Mouse (Mus musculus) neural tube, embryonic 13.5 days (tissue): ENCODE measurements around the gene Tcf23. TPM values are rescaled to one million over a fixed set of nuclear protein-coding genes. Genes with fewer than 3 reads are reported as not detected.

ENCODE experiments used
- ATAC-seq: fragments of 200-750 bp; cut with Nextera tagmentation; 2 replicates; pipeline ENCODE4 v1.8.0; 2017; ENCODE audit warnings: low read depth, mild to moderate bottlenecking, moderate TSS enrichment, moderate library complexity
- H3K27ac ChIP-seq: fragments of 300-500 bp; sonication (generic); replicated peaks from 2 replicates; pipeline ENCODE4 v1.5.1; 2015; ENCODE audit warnings: moderate library complexity, mild to moderate bottlenecking, inconsistent platforms
- H3K27me3 ChIP-seq: fragments of 300-500 bp; sonication (generic); 2 replicates; pipeline ENCODE4 v1.6.1; 2015; ENCODE audit warnings: mild to moderate bottlenecking, inconsistent platforms
- H3K36me3 ChIP-seq: fragments of 300-500 bp; sonication (generic); 2 replicates; pipeline ENCODE4 v1.6.1; 2015; ENCODE audit warnings: mild to moderate bottlenecking, inconsistent platforms
- H3K4me1 ChIP-seq: fragments of 300-500 bp; sonication (generic); replicated peaks from 2 replicates; pipeline ENCODE4 v1.6.1; 2015; ENCODE audit warnings: inconsistent platforms
- H3K4me2 ChIP-seq: fragments of 300-500 bp; sonication (generic); 2 replicates; pipeline ENCODE4 v1.6.1; 2015; ENCODE audit warnings: inconsistent platforms, mild to moderate bottlenecking, moderate library complexity
- H3K4me3 ChIP-seq: fragments of 300-500 bp; sonication (generic); 2 replicates; pipeline ENCODE4 v1.5.1; 2015; ENCODE audit warnings: mild to moderate bottlenecking, inconsistent platforms
- H3K9ac ChIP-seq: fragments of 300-500 bp; sonication (generic); 2 replicates; pipeline ENCODE4 v1.6.1; 2015; ENCODE audit warnings: moderate library complexity, mild to moderate bottlenecking, inconsistent platforms
- H3K9me3 ChIP-seq: fragments of 300-500 bp; sonication (generic); 2 replicates; pipeline ENCODE4 v1.6.1; 2016; ENCODE audit warnings: inconsistent platforms
- WGBS: fragments of 180-500 bp; shearing (Covaris S2); methylation state at CpG from one replicate; pipeline ENCODE4 v1.1.7; 2015; 5-methylcytosine and 5-hydroxymethylcytosine counted together
- polyA plus RNA-seq: library from polyadenylated mRNA; unstranded; fragments of >200 nt; fragmentation: Nextera tagmentation; extraction: Ambion mirVana; gene quantifications from 2 replicates; pipeline ENCODE4 v1.2.1, GENCODE M21; 2015

Gene Tcf23
- polyA plus RNA-seq: not detected in 2 replicates

- Histone ChIP-seq H3K9me3 (no peaks in the 10 kb centered on the region), H3K9ac (no peak within 1 kb of the TSS), H3K36me3 (no peaks in the 10 kb centered on the region), H3K4me3 (no peak within 1 kb of the TSS), H3K27me3 (peaks cover 4% of the 10 kb centered on the region; the same call in 1 of the 2 replicates), H3K4me2 (no peak within 1 kb of the TSS), H3K27ac (no peak within 1 kb of the TSS), H3K4me1 (no peaks in the 10 kb centered on the region)
- no peak for ATAC-seq
- WGBS: 74% methylated on average over 8 of the region's 8 CpGs
Measured at GRCm38 (mm10) chr5:30968416-30968815, at the start of gene Tcf23. Gene Tcf23, plus strand, starts transcription at chr5:30968662.

DNA sequence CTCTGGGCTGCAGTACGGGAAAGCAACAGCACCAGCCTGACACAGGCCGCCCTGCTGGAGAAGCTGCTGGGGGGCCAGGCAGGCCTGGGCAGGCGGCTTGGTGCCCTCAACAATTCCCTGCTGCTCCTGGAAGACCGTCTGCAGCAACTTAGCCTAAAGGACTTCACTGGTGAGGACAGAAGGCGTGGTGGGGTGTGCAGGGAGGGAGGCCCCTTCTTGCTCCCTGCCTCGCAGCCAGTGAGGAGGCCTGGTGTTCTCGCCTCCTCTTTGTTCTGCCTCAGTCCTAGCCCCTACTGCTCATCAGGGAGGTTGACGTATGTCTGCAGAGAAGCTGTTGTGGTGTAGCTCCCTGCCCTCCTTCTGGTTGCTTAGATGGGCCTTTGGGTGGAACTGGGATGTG is 49.8 kb upstream of the Tcf23 start:
- H3K9me3 ChIP-seq: no peaks in the 10 kb centered on the region
- H3K27ac ChIP-seq: no peak overlapping the region
- H3K4me1 ChIP-seq: peaks cover 53% of the 10 kb centered on the region
- H3K4me2 ChIP-seq: no peak overlapping the region
- ATAC-seq: no peak
- no peaks in the 10 kb centered on the region for H3K36me3 ChIP-seq
- H3K4me3 ChIP-seq: no peak overlapping the region
- 0 out of 2 replicates have a peak, but pooled peaks cover 2% of the 10 kb centered on the region for H3K27me3 ChIP-seq
- 77% methylated on average over 8 of the region's 8 CpGs for WGBS
- H3K9ac ChIP-seq: no peak overlapping the region

DNA sequence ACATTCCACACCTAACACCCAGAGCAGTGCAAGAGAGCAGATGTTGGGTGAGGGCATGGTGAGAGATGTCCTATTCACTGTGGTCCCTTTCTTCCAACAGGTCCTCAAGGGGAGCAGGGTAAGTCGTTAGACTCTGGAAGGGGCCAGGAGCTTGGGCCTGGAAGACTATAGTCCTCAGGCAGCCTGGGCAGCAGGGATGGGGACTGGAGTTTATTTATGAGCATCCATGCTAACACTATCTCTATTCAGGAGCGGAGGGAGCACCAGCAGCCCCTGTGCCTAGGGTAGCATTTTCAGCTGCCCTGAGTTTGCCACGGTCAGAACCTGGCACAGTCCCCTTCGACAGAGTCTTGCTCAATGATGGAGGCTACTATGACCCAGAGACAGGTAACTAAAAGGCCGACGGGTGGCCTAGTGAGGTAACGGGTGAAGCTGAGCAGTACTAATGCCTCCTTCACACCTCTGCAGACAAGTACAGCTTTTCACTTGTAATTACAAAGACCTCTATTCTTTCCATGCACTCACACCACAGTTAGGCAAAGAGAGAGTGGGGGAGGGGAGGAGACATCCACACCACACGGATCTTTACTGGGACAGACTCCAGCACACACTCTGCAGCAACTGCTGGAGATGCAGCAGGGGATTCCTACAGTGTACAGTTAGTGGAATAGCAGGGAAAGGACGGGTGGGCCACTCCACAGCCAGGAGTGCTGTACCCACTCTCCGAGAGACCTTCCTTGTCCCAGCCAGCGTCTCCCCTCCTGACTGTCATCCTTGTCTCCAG is 48.4 kb upstream of the Tcf23 start:
- Histone ChIP-seq H3K4me2 (peak overlapping the region; percentile 84; the same call in 1 of the 2 replicates), H3K4me1 (peaks cover 40% of the 10 kb centered on the region), H3K9ac (no peak overlapping the region), H3K27me3 (0 out of 2 replicates have a peak, but pooled peaks cover 2% of the 10 kb centered on the region), H3K27ac (no peak overlapping the region), H3K4me3 (no peak overlapping the region), H3K9me3 (no peaks in the 10 kb centered on the region), H3K36me3 (no peaks in the 10 kb centered on the region)
- ATAC-seq: no peak
- WGBS: 60% methylated on average over 11 of the region's 11 CpGs

- Histone ChIP-seq H3K27ac (no peak overlapping the region), H3K4me2 (peak overlapping the region; percentile 84), H3K9ac (no peak overlapping the region), H3K9me3 (no peaks in the 10 kb centered on the region), H3K36me3 (no peaks in the 10 kb centered on the region), H3K4me1 (peaks cover 34% of the 10 kb centered on the region), H3K4me3 (no peak overlapping the region), H3K27me3 (0 out of 2 replicates have a peak, but pooled peaks cover 2% of the 10 kb centered on the region)
- 56% methylated on average over 19 of the region's 19 CpGs for WGBS
- peak; percentile 2; the same call in 1 of the 2 replicates for ATAC-seq
Measured at GRCm38 (mm10) chr5:30920621-30921020, 47.8 kb upstream of the Tcf23 start.

DNA sequence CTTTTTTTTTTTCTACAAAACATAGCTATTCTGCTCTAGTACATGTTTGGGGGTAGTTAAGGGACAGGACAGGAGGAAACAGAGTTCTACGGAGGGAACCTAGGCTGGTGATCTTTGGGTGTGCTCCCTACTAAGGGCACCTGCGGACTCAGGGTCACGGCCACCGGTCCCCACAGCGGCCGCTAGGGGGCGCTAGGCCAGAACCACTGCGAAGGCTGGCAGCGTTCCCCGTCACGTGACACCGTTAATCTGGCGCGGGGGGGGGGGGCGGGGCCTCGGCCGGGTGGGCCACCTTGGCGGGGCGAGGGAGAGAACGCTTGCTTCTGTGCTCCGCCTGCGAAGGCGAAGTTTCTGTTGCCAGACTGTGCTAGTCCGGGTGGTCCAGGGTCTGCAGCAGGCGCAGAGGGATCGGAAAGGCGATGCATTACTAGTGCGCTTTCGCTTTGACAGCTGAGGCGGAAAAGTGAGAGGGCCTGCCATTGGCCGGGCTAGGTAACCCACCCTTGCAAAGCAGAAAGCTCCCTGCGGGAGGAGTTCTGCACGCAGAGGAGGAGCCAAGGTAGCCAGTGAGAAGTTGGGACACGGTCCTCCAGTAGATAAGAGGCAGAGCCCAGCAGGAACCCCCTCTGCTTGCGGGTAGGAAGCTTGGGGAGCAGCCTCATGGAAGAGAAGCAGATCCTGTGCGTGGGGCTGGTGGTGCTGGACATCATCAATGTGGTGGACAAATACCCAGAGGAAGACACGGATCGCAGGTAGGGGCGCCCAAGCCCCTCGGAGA is 47.0 kb upstream of the Tcf23 start, which contains the start of gene Khk:
Gene Khk, plus strand, starts transcription at position 176 of the 778 bp plus-strand sequence.
- 0 out of 2 replicates have a peak, but pooled peaks cover 2% of the 10 kb centered on the region for H3K27me3 ChIP-seq
- H3K4me3 ChIP-seq: peak within 1 kb of the TSS; percentile 49
- H3K4me2 ChIP-seq: peak within 1 kb of the TSS; percentile 84
- peak within 1 kb of the TSS; percentile 73 for H3K27ac ChIP-seq
- no peaks in the 10 kb centered on the region for H3K9me3 ChIP-seq
- WGBS: 1% methylated on average over 39 of the region's 40 CpGs
- H3K4me1 ChIP-seq: peaks cover 28% of the 10 kb centered on the region
- peak within 1 kb of the TSS; percentile 71 for H3K9ac ChIP-seq
- no peaks in the 10 kb centered on the region for H3K36me3 ChIP-seq
- ATAC-seq: peak; percentile 73

DNA sequence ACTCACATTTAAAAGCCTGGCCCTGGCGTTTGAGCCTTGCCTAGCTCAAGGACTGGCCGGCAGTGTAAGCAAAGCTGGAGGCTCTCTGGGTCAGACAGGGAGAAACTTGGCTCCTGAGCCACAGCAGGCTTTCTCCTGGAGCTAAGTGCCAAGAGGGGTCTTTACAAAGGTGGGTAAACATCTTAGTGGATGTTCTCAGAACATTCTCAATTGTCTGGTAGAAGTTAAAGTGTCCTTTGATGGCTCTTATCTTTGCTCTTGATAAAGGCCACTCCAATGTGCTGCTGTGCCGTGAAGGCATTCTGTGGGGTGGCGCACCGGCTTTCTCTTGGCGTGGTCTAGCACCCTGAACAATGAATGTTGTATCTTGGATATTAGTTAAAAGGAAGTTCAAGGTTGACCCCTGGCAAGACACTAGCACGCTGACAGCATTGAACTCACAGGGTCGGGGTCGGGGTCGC is 45.9 kb upstream of the Tcf23 start:
- Histone ChIP-seq H3K36me3 (no peaks in the 10 kb centered on the region), H3K27ac (no peak overlapping the region), H3K4me1 (peaks cover 28% of the 10 kb centered on the region), H3K4me3 (peak overlapping the region; percentile 49; the same call in 1 of the 2 replicates), H3K27me3 (0 out of 2 replicates have a peak, but pooled peaks cover 2% of the 10 kb centered on the region), H3K9ac (peak overlapping the region; percentile 71), H3K4me2 (peak overlapping the region; percentile 84), H3K9me3 (no peaks in the 10 kb centered on the region)
- ATAC-seq: no peak
- WGBS: 77% methylated on average over 10 of the region's 10 CpGs

DNA sequence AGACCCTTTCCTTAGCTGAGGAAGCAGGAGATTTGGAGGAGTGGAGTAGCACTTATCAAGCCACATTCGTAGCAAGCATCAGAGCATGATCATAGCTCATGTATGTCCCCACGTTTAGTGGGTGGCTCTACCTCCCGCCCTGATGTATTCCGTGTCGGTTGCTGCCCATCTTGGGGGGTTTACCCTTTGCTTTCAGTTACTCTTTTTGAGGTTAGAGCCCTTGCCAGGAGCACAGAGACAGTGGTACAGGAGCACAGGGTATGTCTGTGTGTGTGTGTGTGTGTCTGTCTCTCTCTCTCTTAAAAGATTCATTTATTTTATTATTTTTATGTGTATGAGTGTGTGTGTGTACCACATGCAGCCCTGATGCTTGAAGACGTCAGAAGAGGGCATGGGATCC is 45.3 kb upstream of the Tcf23 start:
- 0 out of 2 replicates have a peak, but pooled peaks cover 2% of the 10 kb centered on the region for H3K27me3 ChIP-seq
- WGBS: 87% methylated on average over 6 of the region's 6 CpGs
- H3K4me1 ChIP-seq: peaks cover 28% of the 10 kb centered on the region
- no peaks in the 10 kb centered on the region for H3K36me3 ChIP-seq
- no peak overlapping the region for H3K4me2 ChIP-seq
- H3K27ac ChIP-seq: no peak overlapping the region
- H3K9ac ChIP-seq: no peak overlapping the region
- no peak overlapping the region for H3K4me3 ChIP-seq
- no peaks in the 10 kb centered on the region for H3K9me3 ChIP-seq
- ATAC-seq: no peak

DNA sequence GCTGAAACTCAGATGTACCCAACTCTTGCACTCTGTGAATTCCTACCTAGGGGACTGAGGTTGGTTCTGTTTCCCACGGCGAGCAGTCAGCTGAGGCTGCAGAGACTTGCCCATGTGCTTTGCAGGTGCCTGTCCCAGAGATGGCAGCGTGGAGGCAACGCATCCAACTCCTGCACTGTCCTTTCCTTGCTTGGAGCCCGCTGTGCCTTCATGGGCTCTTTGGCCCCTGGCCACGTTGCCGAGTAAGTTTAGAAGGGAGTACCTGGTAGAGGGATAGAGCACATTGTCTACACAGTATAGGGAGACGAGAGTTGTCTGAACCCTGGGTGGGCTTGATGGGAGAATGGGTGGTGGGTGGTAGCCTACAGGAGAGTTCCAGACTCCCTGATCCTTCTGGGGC is 43.8 kb upstream of the Tcf23 start:
- H3K4me3 ChIP-seq: no peak overlapping the region

DNA sequence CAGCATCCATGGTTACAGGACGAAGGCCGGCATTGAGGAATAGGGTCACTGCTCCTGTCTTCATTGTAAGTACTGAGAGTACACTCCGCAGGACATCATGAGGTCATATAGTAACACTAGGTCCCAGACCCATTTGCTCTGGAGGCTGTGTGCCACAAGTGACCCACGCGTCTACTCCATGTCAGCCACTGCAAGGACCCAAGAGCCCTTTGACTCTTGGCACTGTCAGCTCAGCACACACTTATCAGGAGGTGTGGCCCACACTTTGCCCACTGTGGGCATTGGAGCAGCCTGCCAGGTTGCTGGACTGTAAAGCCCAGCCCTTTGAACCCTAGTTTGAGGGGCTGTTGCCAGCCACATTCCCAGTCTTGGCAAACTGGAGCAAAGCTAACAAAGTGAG is 43.2 kb upstream of the Tcf23 start:
- Histone ChIP-seq H3K9ac (no peak overlapping the region), H3K27ac (no peak overlapping the region), H3K4me3 (no peak overlapping the region), H3K9me3 (no peaks in the 10 kb centered on the region), H3K27me3 (0 out of 2 replicates have a peak, but pooled peaks cover 2% of the 10 kb centered on the region), H3K4me2 (no peak overlapping the region), H3K4me1 (peaks cover 23% of the 10 kb centered on the region), H3K36me3 (no peaks in the 10 kb centered on the region)
- ATAC-seq: no peak
- WGBS: 85% methylated on average over 5 of the region's 5 CpGs

More for the DNA sequence above, 43.8 kb upstream of the Tcf23 start:
- Histone ChIP-seq H3K27me3 (0 out of 2 replicates have a peak, but pooled peaks cover 2% of the 10 kb centered on the region), H3K27ac (no peak overlapping the region), H3K9ac (no peak overlapping the region), H3K4me2 (no peak overlapping the region), H3K4me1 (peaks cover 28% of the 10 kb centered on the region), H3K9me3 (no peaks in the 10 kb centered on the region), H3K36me3 (no peaks in the 10 kb centered on the region)
- ATAC-seq: no peak
- WGBS: 83% methylated on average over 8 of the region's 8 CpGs

DNA sequence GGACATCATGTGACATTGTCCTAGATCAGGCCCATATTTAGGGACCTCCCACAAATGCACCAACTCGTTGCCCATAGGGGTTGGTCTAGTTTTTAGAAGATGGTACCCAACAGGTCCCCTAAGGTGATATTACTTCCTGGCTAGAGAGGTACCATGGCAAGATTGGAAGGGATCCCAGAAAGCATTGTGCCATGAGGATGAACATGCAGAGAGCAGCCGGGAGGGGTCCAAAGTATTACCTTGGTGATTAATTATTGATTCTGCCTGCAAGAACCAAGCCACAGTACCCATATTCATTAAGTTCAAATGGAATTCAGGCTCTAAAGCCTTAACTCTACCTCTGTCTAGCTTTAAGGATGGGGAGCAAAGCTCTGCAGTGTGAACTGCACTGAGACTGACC is 42.4 kb upstream of the Tcf23 start:
- 0 out of 2 replicates have a peak, but pooled peaks cover 2% of the 10 kb centered on the region for H3K27me3 ChIP-seq
- WGBS: 80% methylated on average over 2 of the region's 2 CpGs
- no peak overlapping the region for H3K27ac ChIP-seq
- no peak for ATAC-seq
- H3K4me2 ChIP-seq: no peak overlapping the region
- H3K4me1 ChIP-seq: peaks cover 14% of the 10 kb centered on the region
- no peaks in the 10 kb centered on the region for H3K9me3 ChIP-seq
- no peak overlapping the region for H3K9ac ChIP-seq
- no peaks in the 10 kb centered on the region for H3K36me3 ChIP-seq
- H3K4me3 ChIP-seq: no peak overlapping the region

- peak overlapping the region; percentile 46 for H3K4me2 ChIP-seq
- peak; percentile 68 for ATAC-seq
- 0 out of 2 replicates have a peak, but pooled peaks cover 2% of the 10 kb centered on the region for H3K27me3 ChIP-seq
- no peak overlapping the region for H3K9ac ChIP-seq
- WGBS: 39% methylated on average over 7 of the region's 7 CpGs
- H3K4me3 ChIP-seq: no peak overlapping the region
- no peaks in the 10 kb centered on the region for H3K4me1 ChIP-seq
- H3K36me3 ChIP-seq: no peaks in the 10 kb centered on the region
- no peaks in the 10 kb centered on the region for H3K9me3 ChIP-seq
- H3K27ac ChIP-seq: no peak overlapping the region
Measured at GRCm38 (mm10) chr5:30927945-30928529, 40.4 kb upstream of the Tcf23 start.
